Mouse (Mus musculus) myocyte (in vitro differentiated cells): ENCODE data around the gene Il9r. TPM values are rescaled to one million over a fixed set of nuclear protein-coding genes. Genes with fewer than 3 reads are reported as not detected.

Experiments used
- H3K27me3 ChIP-seq: one replicate; pipeline ENCODE4 v1.6.1; 2011; ENCODE audit not compliant: control insufficient read depth, insufficient read depth, insufficient read length
- H3K36me3 ChIP-seq: one replicate; pipeline ENCODE4 v1.6.1; 2011; ENCODE audit not compliant: control insufficient read depth, insufficient read depth
- H3K4me2 ChIP-seq: one replicate; pipeline ENCODE4 v1.6.1; 2011; ENCODE audit warnings: low read depth, control low read depth
- H3K4me3 ChIP-seq: one replicate; pipeline ENCODE4 v1.5.1; 2011; ENCODE audit warnings: mild to moderate bottlenecking, control low read depth, moderate library complexity
- H3K79me2 ChIP-seq: one replicate; pipeline ENCODE4 v1.6.1; 2011; ENCODE audit not compliant: control insufficient read depth, insufficient read depth
- H3ac ChIP-seq: one replicate; pipeline ENCODE4 v1.6.1; 2011; ENCODE audit not compliant: control insufficient read depth, insufficient read length
- CEBPB ChIP-seq: IDR thresholded peaks from 2 replicates; pipeline ENCODE4 v1.6.1; 2011; ENCODE audit warnings: mild to moderate bottlenecking, moderate library complexity; ENCODE audit not compliant: poor library complexity, insufficient read depth, severe bottlenecking
- E2F4 ChIP-seq: IDR thresholded peaks from one replicate; pipeline ENCODE4 v1.6.1; 2011; ENCODE audit warnings: mild to moderate bottlenecking, control low read depth, moderate library complexity; ENCODE audit not compliant: insufficient read depth
- MAX ChIP-seq: IDR thresholded peaks from one replicate; pipeline ENCODE4 v1.6.1; 2011; ENCODE audit warnings: low read depth, mild to moderate bottlenecking, control low read depth
- MYOD1 ChIP-seq, 3 experiments: IDR thresholded peaks; one replicate each; pipeline ENCODE4 v1.6.1; 2011; ENCODE audit warnings: control low read depth in 2 of 3, low read depth in 2 of 3, mild to moderate bottlenecking in 2 of 3, moderate library complexity in 1 of 3; ENCODE audit not compliant: insufficient read length in 2 of 3, control insufficient read depth in 1 of 3
- MYOG ChIP-seq, 3 experiments: IDR thresholded peaks; one replicate each; pipeline ENCODE4 v1.6.1; 2011; ENCODE audit warnings: control low read depth in 2 of 3, low read depth in 2 of 3, mild to moderate bottlenecking in 2 of 3; ENCODE audit not compliant: insufficient read length in 2 of 3, control insufficient read depth in 1 of 3, insufficient read depth in 1 of 3
- POLR2A ChIP-seq: IDR thresholded peaks from one replicate; pipeline ENCODE4 v1.6.1; 2011; ENCODE audit warnings: low read depth, mild to moderate bottlenecking, control low read depth, moderate library complexity; ENCODE audit not compliant: insufficient read length
- POLR2AphosphoS2 ChIP-seq: IDR thresholded peaks from one replicate; pipeline ENCODE4 v1.6.1; 2011; ENCODE audit warnings: low read depth, control low read depth; ENCODE audit not compliant: insufficient read length
- REST ChIP-seq: IDR thresholded peaks from one replicate; pipeline ENCODE4 v1.6.1; 2011; ENCODE audit warnings: mild to moderate bottlenecking, control low read depth, moderate library complexity; ENCODE audit not compliant: insufficient read depth, insufficient read length
- SRF ChIP-seq: IDR thresholded peaks from one replicate; pipeline ENCODE4 v1.6.1; 2011; ENCODE audit warnings: low read depth; ENCODE audit not compliant: control insufficient read depth, insufficient read length
- TCF12 ChIP-seq: IDR thresholded peaks from one replicate; pipeline ENCODE4 v1.6.1; 2011; ENCODE audit warnings: mild to moderate bottlenecking, control low read depth; ENCODE audit not compliant: poor library complexity, insufficient read depth, severe bottlenecking
- TCF3 ChIP-seq: IDR thresholded peaks from one replicate; pipeline ENCODE4 v1.6.1; 2011; ENCODE audit warnings: low read depth, control low read depth; ENCODE audit not compliant: insufficient read length
- USF1 ChIP-seq: IDR thresholded peaks from one replicate; pipeline ENCODE4 v1.6.1; 2011; ENCODE audit warnings: low read depth, mild to moderate bottlenecking, control low read depth, moderate library complexity
- polyA plus RNA-seq: library from polyadenylated mRNA; unstranded; fragments of >200 nt; fragmentation: generic; extraction: Trizol; gene quantifications from one replicate; pipeline ENCODE4 v1.2.1, GENCODE M21; 2012; ENCODE audit warnings: missing spikeins

Gene Il9r
- polyA plus RNA-seq, 1 experiment = 0.01 TPM

GRCm38 (mm10) chr11:32190603-32191110 is 9.4 kb downstream of the Il9r start:
- Histone ChIP-seq H3ac (no peak overlapping the region), H3K4me2 (no peak overlapping the region), H3K79me2 (no peaks in the 10 kb centered on the region), H3K4me3 (no peak overlapping the region), H3K27me3 (peaks cover 44% of the 10 kb centered on the region), H3K36me3 (no peaks in the 10 kb centered on the region)
- no peak for TF ChIP-seq MYOG (IDR thresholded peaks at IDR 0.05; ENCODE audit: control insufficient read depth in 1 of 3, insufficient read depth in 1 of 3, insufficient read length in 2 of 3, low read depth in 2 of 3)

GRCm38 (mm10) chr11:32190119-32190518 is 10.0 kb downstream of the Il9r start:
- Histone ChIP-seq H3ac (no peak overlapping the region), H3K36me3 (no peaks in the 10 kb centered on the region), H3K79me2 (no peaks in the 10 kb centered on the region), H3K27me3 (peaks cover 44% of the 10 kb centered on the region), H3K4me3 (no peak overlapping the region), H3K4me2 (no peak overlapping the region)
- TF ChIP-seq CEBPB = no peak
- TF ChIP-seq USF1 = no peak
- no peak for TF ChIP-seq MYOD1 (IDR thresholded peaks at IDR 0.05; ENCODE audit: control insufficient read depth in 1 of 3, insufficient read length in 2 of 3, low read depth in 2 of 3)
- TF ChIP-seq MYOG (IDR thresholded peaks at IDR 0.05; ENCODE audit: control insufficient read depth in 1 of 3, insufficient read depth in 1 of 3, insufficient read length in 2 of 3, low read depth in 2 of 3) = no peak
- no peak for TF ChIP-seq TCF12
- no peak for TF ChIP-seq REST
- no peak for TF ChIP-seq POLR2AphosphoS2
- TF ChIP-seq TCF3 = no peak
- TF ChIP-seq MAX = no peak
- TF ChIP-seq SRF = no peak
- TF ChIP-seq E2F4 = no peak
- no peak for TF ChIP-seq POLR2A

- Histone ChIP-seq H3ac (no peak overlapping the region), H3K79me2 (no peaks in the 10 kb centered on the region), H3K4me2 (no peak overlapping the region), H3K27me3 (peaks cover 44% of the 10 kb centered on the region), H3K4me3 (no peak overlapping the region), H3K36me3 (no peaks in the 10 kb centered on the region)
- no peak for TF ChIP-seq POLR2AphosphoS2
- no peak for TF ChIP-seq MYOG (IDR thresholded peaks at IDR 0.05; ENCODE audit: control insufficient read depth in 1 of 3, insufficient read depth in 1 of 3, insufficient read length in 2 of 3, low read depth in 2 of 3)
- TF ChIP-seq TCF12 = no peak
- TF ChIP-seq E2F4 = no peak
- TF ChIP-seq REST = no peak
- no peak for TF ChIP-seq USF1
- TF ChIP-seq MYOD1 (IDR thresholded peaks at IDR 0.05; ENCODE audit: control insufficient read depth in 1 of 3, insufficient read length in 2 of 3, low read depth in 2 of 3) = no peak
- no peak for TF ChIP-seq MAX
- TF ChIP-seq CEBPB = no peak
- no peak for TF ChIP-seq POLR2A
- TF ChIP-seq SRF = no peak
- no peak for TF ChIP-seq TCF3
These were observed 10.6 kb downstream of the Il9r start for GRCm38 (mm10) chr11:32189434-32189833.

- no peak overlapping the region for H3K4me2 ChIP-seq
- no peaks in the 10 kb centered on the region for H3K79me2 ChIP-seq
- TF ChIP-seq MAX = no peak
- TF ChIP-seq POLR2AphosphoS2 = no peak
- no peak for TF ChIP-seq TCF3
- no peak for TF ChIP-seq SRF
- no peak for TF ChIP-seq POLR2A
- TF ChIP-seq USF1 = no peak
- no peak for TF ChIP-seq TCF12
- TF ChIP-seq REST = no peak
- no peak for TF ChIP-seq E2F4
- no peak for TF ChIP-seq MYOG (IDR thresholded peaks at IDR 0.05; ENCODE audit: control insufficient read depth in 1 of 3, insufficient read depth in 1 of 3, insufficient read length in 2 of 3, low read depth in 2 of 3)
- H3K36me3 ChIP-seq = no peaks in the 10 kb centered on the region
- H3ac ChIP-seq = no peak overlapping the region
- H3K27me3 ChIP-seq = peaks cover 42% of the 10 kb centered on the region
- no peak overlapping the region for H3K4me3 ChIP-seq
These were observed 11.2 kb downstream of the Il9r start for GRCm38 (mm10) chr11:32188881-32189280.

- no peak overlapping the region for H3K4me2 ChIP-seq
- TF ChIP-seq MYOD1 (IDR thresholded peaks at IDR 0.05; ENCODE audit: control insufficient read depth in 1 of 3, insufficient read length in 2 of 3, low read depth in 2 of 3) (no peak), E2F4 (no peak), SRF (no peak), USF1 (no peak), REST (no peak)
These were observed 12.8 kb downstream of the Il9r start for GRCm38 (mm10) chr11:32187256-32187655.

More at GRCm38 (mm10) chr11:32187256-32187655, 12.8 kb downstream of the Il9r start:
- Histone ChIP-seq H3K36me3 (no peaks in the 10 kb centered on the region), H3K79me2 (no peaks in the 10 kb centered on the region), H3K4me3 (no peak overlapping the region), H3K27me3 (peaks cover 32% of the 10 kb centered on the region), H3ac (no peak overlapping the region)
